Mouse (Mus musculus): Measurements from ENCODE around the gene Krtap1-3. TPM values are rescaled to one million over a fixed set of nuclear protein-coding genes. Genes with fewer than 3 reads are reported as not detected.

Krtap1-3 gene
- total and polyA plus RNA-seq, 3 experiments = not detected

- Histone ChIP-seq H3K27me3 (ENCODE audit: control insufficient read depth in 1 of 2, insufficient read depth in 2 of 2, low read length in 2 of 2) (no peaks in the 10 kb centered on the region), H3K4me3 (ENCODE audit: control insufficient read depth in 1 of 2, insufficient read depth in 1 of 2, low read depth in 2 of 2, low read length in 2 of 2) (no peak overlapping the region), H3K4me1 (ENCODE audit: control insufficient read depth in 1 of 2, insufficient read depth in 2 of 2, low read length in 2 of 2) (no peaks in the 10 kb centered on the region), H3K79me2 (ENCODE audit: control insufficient read depth, insufficient read depth, low read length, poor library complexity) (no peaks in the 10 kb centered on the region), H3K36me3 (ENCODE audit: control insufficient read depth in 1 of 2, insufficient read depth in 2 of 2, low read length in 2 of 2) (no peaks in the 10 kb centered on the region), H3K9me3 (replicated peaks; ENCODE audit: insufficient read depth, low read length) (no peaks in the 10 kb centered on the region), H3K27ac (ENCODE audit: control insufficient read depth, low read depth, low read length) (no peak overlapping the region), H3K9ac (ENCODE audit: control insufficient read depth, low read depth, low read length, poor library complexity, severe bottlenecking) (no peak overlapping the region)
- no peak for DNase-seq (ENCODE audit: low read depth, low spot score)
- TF ChIP-seq USF2 (IDR thresholded peaks at IDR 0.05; ENCODE audit: borderline replicate concordance in 1 of 2, insufficient read depth in 1 of 2, low read depth in 1 of 2, low read length in 2 of 2) (no peak), MXI1 (IDR thresholded peaks at IDR 0.05; ENCODE audit: low read depth, low read length) (no peak), POLR2AphosphoS5 (IDR thresholded peaks at IDR 0.05; ENCODE audit: borderline replicate concordance, low read depth, low read length) (no peak), MYB (IDR thresholded peaks at IDR 0.05; ENCODE audit: low read depth, low read length) (no peak), SIN3A (IDR thresholded peaks at IDR 0.05; ENCODE audit: low read length) (no peak), BHLHE40 (IDR thresholded peaks at IDR 0.05; ENCODE audit: borderline replicate concordance, low read depth, low read length) (no peak), ETS1 (IDR thresholded peaks at IDR 0.05; ENCODE audit: low read depth, low read length) (no peak), MEF2A (IDR thresholded peaks at IDR 0.05; ENCODE audit: extremely low read depth, insufficient replicate concordance, low read depth, low read length, poor library complexity, severe bottlenecking) (no peak), MYC (IDR thresholded peaks at IDR 0.05; ENCODE audit: low read depth, low read length) (no peak), POLR2A (IDR thresholded peaks at IDR 0.05; ENCODE audit: control insufficient read depth in 1 of 2, insufficient read depth in 1 of 2, low read depth in 1 of 2, low read length in 2 of 2, poor library complexity in 1 of 2) (no peak), ZNF384 (IDR thresholded peaks at IDR 0.05; ENCODE audit: low read depth, low read length) (no peak), MAFK (IDR thresholded peaks at IDR 0.05; ENCODE audit: borderline replicate concordance, low read depth, low read length) (no peak), ELF1 (IDR thresholded peaks at IDR 0.05; ENCODE audit: low read depth, low read length) (no peak), RCOR1 (IDR thresholded peaks at IDR 0.05; ENCODE audit: low read depth, low read length) (no peak)
Observed at GRCm38 (mm10) chr11:99581051-99581450, 10.1 kb downstream of the Krtap1-3 start.

- Histone ChIP-seq H3K9ac (ENCODE audit: control insufficient read depth, low read depth, low read length, poor library complexity, severe bottlenecking) (no peak within 1 kb of the TSS), H3K27ac (ENCODE audit: control insufficient read depth, low read depth, low read length) (no peak within 1 kb of the TSS), H3K4me1 (ENCODE audit: control insufficient read depth in 1 of 2, insufficient read depth in 2 of 2, low read length in 2 of 2) (no peaks in the 10 kb centered on the region), H3K27me3 (ENCODE audit: control insufficient read depth in 1 of 2, insufficient read depth in 2 of 2, low read length in 2 of 2) (no peaks in the 10 kb centered on the region), H3K9me3 (replicated peaks; ENCODE audit: insufficient read depth, low read length) (no peaks in the 10 kb centered on the region), H3K79me2 (ENCODE audit: control insufficient read depth, insufficient read depth, low read length, poor library complexity) (no peaks in the 10 kb centered on the region), H3K4me3 (ENCODE audit: control insufficient read depth in 1 of 2, insufficient read depth in 1 of 2, low read depth in 2 of 2, low read length in 2 of 2) (no peak within 1 kb of the TSS), H3K36me3 (ENCODE audit: control insufficient read depth in 1 of 2, insufficient read depth in 2 of 2, low read length in 2 of 2) (no peaks in the 10 kb centered on the region)
- no peak for DNase-seq (ENCODE audit: low read depth, low spot score)
- TF ChIP-seq NELFE (IDR thresholded peaks at IDR 0.05; ENCODE audit: low read depth, low read length) = no peak
- no peak for TF ChIP-seq ZKSCAN1 (IDR thresholded peaks at IDR 0.05; ENCODE audit: low read depth, low read length)
- no peak for TF ChIP-seq MEF2A (IDR thresholded peaks at IDR 0.05; ENCODE audit: extremely low read depth, insufficient replicate concordance, low read depth, low read length, poor library complexity, severe bottlenecking)
- TF ChIP-seq UBTF (IDR thresholded peaks at IDR 0.05; ENCODE audit: borderline replicate concordance, insufficient read depth, low read depth, low read length) = no peak
- no peak for TF ChIP-seq TAL1 (IDR thresholded peaks at IDR 0.05; ENCODE audit: low read length)
Observed at GRCm38 (mm10) chr11:99580636-99581035, 10.5 kb downstream of the Krtap1-3 start, which contains the start of gene Krtap1-5. Gene Krtap1-5 (minus strand): TSS chr11:99581016.
